Mouse (Mus musculus) thymus, postnatal 36 days (tissue): ENCODE measurements at regions not wholly inside any gene's neighbourhood (a gene's known extent, or its start where the extent isn't known, plus 50 kb on each side); places are given as distances from the start of the nearest gene placed in this dataset.

Experiments used
- DNase-seq, 2 experiments: peaks; one replicate each; pipeline ENCODE4 v3.0.0; 2022; ENCODE audit warnings: mixed read lengths in 2 of 2

DNA sequence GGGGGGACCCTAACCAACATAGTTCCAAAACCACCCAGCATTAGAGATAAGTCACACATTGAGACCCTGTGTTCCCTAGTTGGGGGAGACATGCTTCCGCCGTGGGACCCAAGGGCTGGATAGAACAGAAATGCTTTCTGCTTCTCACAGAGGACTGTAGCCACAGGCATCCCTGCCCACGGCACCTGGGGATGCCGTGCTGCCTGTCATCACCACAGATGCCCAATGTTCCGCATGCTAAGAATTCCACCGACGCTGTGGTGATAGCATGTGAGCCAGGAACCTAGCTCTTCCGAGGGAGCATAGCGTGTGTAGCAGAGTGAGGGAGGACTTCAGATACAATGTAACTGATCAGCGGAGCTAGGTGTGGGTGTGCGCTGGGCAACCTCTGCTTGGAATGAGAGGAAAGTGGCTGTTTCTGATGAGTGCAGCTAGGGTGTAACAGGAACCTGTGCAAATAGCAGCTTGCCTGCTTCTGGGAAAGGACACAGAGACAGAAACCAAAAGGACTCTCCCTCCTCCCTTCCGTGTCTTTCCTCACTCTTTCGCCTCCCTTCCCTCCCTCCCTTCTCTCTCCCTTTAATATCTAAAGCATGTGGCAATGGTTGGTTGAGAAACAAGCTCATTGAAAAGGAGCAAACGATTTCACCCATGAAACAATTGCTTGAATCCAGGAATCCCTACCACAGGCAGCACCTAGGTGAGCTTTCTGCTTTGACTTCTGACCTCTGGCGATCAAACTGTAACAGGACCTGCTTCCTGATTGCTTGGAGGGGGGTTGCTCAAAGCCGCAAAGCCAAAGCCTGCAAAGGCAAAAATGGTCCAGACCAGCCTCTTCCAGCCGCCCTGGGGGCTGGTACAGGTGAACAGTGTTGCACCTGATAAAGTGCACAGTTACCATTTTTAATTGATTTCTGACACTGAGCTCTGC, 102.3 kb downstream of the Gm26897 start:
- DNase-seq = no peak

DNA sequence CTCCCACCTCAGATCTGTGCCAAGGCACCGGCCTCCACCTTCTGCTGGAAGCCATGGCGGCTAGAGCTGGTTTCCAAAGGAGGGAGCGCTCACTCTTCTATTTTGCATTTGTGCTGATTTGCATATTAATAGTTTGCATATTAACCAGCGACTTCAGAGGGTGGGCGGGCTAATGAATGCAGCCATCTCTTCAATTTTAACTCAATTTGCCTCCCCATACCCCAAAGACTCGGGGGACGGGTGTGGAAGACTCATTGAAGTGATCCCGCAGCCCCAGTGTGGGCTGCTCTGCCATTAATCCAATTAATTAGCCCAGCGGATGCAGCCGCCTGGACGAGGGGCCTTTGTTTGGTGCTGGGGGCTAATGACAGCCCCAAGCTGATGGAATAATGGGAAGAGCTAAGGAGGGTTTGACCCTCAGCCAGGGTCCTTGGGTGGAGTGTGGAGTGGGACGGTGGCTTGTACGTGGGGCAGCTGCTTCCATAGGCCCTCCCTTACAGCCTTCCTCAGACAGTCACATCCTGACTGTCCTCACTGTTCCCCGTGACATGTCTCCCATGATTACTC, 103.0 kb downstream of the Gm26897 start:
- no peak for DNase-seq

DNA sequence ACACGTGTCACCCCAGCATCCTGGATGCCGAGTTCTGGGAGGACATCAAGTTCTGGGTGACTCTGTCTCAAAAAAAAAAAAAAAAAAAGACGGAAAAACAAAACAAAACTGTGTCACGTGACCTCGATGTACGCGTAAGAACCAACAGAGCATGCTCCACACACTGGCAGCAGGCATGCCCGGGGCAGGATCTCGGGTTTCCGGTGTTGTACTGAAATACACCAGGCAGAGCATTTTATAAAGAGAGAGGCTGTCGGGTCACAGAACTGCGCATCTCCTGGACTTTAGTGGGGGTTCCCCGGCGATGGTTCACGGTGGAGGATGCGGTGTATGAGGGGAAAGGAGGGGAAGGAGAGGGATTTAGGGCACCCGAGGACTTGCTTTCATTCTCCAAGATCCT, 108.7 kb downstream of the Gm26897 start:
- peak; percentile 38 to 53 for DNase-seq

DNA sequence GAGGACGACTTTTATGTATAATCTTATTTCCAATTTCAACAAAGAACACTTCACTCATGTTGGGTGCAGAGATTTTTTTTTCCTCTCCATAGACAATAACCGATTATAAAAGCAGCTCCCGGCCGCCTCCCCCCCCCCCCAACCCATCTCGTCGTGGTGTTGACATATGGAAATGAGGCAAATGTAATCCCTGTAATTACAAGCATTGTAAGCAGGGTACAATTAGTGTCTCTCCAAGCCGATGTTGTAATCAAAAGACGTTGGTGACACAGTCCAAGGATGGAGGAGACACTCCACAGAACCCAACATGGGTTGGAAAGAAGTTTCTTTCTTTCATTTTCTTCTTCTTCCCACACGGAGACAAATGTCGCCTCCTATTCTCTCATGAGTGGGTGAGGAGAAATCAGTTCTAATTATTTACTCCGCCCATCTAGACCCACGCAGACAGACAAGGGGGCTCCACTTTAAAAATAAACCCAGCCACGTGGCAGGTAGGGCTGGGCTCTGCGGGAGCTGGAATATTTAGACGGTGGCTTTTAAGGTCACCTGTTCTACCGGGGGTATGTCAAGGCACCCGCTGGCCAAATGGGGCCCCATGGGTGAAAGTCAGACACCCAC, 110.0 kb downstream of the Gm26897 start:
- no peak for DNase-seq

DNA sequence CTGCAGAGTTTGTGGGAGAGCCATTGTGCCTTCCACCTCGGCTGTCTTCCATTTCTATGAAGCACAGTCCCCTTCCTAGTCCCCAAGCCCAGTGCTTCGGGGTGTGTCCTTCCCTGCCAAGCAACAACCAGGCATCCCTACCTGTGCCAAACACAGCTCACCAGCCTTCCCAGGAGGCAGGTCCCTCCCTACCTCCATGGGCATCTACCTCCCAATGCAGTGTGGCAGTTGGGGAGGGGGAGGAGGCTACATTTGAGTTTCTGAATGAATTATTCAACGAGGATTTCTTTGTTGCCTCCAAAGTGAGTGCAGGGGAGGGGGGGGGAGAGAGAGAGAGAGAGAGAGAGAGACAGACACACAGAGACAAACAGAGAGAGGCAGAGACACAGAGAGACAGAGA, 110.8 kb downstream of the Gm26897 start:
- no peak for DNase-seq

DNA sequence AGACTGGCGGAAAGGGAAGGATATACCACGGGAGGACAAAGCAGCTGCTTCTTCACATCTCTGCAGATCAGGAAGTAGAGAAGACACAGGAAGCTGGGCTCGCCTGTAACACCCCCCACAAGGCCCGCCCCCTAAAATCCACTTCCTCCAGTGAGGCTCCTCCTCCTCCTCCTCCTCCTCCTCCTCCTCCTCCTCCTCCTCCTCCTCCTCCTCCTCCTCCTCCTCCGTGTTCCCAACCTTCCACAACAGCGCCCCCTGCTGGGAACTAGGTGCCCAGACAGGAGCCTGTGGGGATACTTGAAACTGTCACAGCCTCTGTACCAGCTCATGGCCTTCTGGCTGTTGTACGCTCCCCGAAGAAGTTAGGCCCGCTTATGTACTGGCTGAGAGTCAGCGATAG, 115.2 kb downstream of the Gm26897 start:
- DNase-seq = peak in 1 of 2 experiments; percentile 6

DNA sequence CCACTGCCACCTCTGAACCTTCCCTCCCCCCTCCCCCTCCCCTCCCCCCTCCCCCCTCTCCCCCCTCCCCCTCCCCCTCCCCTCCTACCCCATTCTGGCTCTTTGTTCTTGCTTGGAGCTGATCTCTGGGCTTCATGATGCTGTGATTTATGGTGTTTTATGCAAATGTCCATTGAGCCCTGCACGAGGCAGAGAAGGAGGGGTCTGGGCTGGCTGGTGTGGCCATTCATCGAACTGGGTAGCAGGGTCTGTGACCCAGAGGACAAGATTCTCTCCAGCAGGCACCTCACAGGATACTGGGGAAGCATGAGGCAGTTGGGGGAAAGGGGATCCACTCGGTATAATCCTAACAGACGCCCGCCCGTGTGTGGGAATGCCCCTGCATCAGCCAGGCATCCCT, 119.0 kb downstream of the Gm26897 start:
- DNase-seq = no peak

DNA sequence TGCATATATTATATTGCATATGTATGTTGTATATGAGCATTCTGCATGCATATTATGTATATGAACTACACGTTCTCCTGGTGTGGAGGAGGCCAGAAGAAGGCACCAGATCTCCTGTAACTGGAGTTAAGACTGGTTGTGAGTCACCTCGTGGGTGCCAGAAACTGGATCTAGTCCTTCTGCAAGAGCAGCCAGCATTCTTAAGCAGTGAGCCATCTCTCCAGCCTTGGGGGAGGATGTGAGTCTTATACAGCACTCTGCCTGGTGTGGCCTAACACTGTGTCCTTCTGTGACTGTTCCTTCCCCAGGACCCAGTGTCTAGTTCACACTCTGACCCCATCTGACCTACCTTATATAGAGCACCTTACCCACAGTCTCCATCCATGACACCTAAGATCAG, 121.6 kb downstream of the Gm26897 start:
- no peak for DNase-seq

DNA sequence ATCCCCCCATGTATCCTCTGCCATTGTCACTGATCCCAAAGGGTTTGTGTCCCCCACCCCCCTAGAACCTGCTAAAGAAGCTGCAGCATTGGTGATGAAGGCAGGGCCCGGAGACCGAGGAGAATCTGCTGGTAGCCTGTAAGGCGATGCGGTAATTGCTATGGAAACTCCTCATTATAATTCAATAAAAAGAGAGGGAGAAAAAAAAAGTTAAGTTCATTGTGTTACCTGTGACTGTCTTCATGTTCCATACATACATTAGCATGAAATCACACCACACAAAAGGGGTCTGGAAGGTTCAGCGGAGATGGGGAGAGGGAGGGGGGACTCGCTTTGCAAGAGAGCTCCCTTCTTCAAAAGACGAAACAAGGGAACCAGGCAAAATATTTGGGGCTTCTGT, 123.5 kb downstream of the Gm26897 start:
- no peak for DNase-seq

DNA sequence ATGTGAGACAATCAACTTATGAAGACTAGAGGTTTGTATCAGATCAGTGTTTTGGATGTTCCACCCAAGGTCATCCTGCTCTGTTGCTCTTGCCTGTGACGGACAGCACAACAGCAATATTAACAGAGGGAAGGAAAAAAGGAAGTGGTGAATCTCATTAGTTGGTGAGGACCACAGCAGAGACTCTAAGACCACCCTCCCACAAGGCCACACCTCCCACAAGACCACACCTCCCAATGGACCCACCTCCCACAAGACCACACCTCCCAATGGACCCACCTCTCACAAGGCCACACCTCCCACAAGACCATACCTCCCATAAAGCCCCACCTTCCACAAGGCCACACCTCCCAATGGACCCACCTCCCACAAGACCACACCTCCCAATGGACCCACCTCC, 126.7 kb downstream of the Gm26897 start:
- no peak for DNase-seq

DNA sequence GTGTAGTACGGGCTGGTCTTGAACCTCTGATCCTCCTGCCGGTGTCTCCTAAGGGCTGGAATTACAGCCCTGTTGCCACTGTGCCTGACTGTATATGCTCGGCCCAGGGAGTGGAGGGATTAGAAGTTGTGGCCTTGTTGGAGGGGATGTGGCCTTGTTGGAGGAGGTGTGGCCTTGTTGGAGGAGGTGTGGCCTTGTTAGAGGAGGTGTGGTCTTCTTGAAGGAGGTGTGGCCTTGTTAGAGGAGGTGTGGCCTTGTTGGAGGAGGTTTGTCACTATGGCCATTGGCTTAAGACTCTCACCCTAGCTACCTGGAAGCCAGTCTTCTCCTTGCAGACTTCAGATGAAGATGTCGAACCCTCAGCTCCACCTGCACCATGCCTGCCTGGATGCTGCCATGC, 128.6 kb downstream of the Gm26897 start:
- DNase-seq = no peak

DNA sequence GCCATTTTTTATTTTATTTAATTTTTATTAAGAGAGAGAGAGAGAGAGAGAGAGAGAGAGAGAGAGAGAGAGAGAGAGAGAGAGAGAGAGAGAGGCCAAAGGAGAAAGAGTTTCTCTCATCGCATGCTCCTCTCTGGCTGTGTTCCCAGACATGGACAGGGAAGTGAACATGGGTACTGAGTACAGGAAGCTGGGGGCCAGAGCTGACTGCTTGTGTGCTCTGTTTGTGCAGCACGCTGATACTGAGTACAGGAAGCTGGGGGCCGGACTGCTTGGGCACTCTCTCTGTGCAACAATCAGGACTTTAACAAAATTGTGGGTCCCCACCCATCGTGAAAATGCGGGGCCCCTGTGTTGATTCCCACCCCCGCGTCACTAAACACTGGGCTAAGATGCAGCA, 130.2 kb downstream of the Gm26897 start:
- no peak for DNase-seq

DNA sequence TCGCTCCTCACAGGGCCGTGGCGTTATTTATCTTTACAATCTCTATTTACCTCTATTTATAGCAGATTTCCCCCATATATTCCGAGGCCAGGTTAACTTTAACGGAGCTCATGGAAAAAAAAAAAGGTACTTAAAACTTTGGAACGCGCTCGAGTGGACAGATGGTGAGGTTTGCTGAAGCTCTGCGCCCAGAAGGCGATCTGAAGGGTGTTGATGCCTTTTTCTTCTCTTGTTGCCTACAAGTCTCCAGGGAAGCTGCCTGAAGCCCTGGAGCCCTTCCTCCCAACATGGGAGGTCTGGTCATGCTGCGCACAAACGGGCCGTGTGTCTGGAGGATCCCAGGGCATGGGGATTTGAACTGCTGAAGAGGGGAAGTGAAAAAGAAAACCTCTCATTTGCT, 130.9 kb downstream of the Gm26897 start:
- DNase-seq = no peak

DNA sequence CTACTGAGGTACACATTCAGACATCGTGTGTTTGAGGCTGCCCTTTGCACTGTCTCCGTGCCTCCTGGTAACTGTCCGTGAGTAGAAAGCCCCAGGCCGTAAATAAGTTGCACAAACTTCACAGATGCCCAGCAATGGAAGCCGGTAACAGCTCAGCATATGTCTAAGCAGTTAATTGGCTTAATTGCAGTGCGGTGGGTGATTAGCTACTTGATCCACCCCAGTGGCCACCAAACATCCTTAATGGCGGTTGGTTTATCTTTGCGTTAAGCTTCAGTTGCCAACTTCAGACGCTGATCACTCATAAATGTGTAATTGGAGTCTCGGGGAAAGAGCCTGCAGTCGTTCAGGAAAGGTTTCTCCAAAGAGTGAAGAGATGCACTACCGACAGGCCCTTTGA, 135.3 kb downstream of the Gm26897 start:
- no peak for DNase-seq

DNA sequence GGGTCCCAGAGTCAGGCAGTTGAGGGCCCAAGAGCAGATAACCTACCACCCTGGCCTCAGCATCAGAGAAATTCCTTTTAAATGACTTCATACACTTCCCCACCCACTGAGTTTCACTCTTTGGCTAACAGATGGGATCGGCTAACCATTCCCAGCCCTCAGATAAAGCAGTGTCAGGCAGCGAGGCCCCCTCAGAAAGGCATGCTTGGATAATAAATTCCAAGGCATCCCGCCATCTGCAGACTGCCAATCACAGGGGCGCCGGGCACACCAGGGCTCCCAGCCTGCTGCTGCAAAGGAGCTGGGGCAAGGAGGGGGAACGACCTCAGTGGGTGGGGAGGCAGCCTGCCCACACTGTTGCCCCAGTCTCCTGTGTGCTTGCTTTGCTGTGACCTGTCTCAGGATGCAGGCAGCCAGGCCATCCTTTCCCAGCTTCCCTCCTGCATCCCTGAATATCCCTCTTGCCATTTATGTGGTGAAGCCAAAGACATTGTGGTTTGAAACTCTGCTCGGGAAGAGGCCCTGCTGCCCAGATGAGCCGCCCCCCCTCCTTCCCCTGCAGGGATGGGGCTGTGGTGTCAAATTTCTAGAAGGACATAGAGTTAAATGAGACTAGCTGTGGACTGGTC, 143.6 kb downstream of the Gm26897 start:
- no peak for DNase-seq

DNA sequence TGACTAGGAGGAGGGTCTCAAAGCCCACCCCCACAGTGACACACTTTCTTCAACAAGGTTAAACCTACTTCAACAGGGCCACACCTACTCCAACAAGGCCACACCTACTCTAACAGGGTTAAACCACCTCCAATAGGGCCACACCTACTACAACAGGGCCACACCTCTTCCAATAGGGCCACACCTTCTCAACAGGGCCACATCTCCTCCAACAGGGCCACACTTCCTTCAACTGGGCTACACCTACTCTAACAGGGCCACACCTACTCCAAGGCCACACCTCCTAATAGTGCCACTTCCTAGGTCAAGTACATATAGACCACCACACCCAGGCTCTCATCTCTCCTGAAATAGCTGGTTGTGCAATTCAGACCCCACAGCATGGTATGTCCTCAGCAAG, 145.3 kb downstream of the Gm26897 start:
- no peak for DNase-seq

DNA sequence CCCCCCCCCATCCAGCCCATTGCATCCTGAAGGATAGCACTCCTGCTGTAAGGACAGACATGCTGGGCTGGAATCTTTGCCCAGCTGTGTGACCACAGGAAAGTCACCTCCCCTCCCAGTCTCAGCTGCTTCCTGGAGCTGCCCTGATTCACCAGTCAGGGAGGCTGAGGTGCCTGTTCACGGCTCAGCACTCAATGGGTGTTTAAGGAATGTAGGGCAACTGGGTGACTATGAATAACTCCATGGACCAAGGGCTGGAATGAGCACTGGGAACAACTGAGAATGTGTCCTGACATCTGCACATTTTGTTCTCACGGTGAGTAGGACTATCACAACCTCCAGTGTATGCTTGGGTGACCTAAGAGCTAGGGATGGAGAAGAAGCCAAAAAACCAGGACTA, 146.5 kb downstream of the Gm26897 start:
- DNase-seq = no peak

DNA sequence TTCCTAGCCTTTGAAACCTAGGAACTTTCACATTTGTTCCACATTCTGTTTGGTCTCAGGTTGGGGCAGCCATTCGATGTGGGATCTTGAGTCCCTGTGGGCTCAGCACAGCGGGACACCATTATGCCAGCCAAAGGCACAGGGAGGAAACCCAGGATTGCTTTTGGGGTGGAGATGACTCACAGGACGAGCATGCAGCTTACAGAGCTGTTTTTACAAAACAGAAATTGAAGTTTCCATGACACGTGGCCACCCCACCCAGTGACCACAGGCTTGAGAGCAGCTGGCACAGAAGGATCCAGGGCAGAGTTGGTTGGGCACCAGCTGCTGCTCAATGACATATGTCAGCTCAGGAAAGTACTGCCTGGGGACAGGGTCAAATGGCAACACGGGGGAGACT, 147.8 kb downstream of the Gm26897 start:
- no peak for DNase-seq

DNA sequence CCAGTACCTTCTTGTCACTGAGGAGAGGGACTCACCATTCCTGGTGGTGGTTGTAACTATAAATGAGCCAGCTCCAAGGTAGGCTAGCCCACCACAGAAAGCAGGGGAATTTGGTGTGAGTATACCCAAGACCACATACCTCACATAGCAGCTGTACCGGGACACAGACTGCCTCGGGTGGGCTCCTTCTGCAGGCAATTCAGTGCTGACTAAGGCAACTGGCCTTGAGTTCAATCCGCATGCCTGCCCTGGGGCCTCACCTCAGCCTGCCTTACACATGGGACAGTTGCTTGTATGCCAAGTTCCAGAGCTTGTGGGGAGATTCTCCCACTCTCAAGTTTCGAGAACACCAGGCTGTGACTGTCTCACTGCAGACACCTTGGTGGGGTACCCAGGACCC, 153.6 kb downstream of the Gm26897 start:
- no peak for DNase-seq

DNA sequence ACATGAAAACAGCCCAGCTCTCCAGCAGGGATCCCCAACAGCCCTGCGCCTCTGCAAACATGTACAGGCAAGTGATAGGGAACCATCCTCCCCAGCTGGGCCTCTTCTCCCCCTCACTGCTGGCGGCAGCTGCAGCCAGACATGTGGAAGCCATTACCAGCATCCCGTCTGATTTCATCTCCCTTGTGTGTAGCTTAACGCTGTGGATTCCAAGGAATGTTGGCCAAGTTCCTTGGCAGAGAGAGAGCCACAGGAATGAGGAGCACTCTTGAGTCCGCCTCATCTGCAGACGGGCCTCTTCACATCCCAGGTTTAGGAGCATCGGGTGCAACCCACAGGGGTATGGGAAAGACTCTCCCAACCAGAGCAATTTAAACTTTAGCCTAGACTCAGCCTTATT, 157.1 kb downstream of the Gm26897 start:
- no peak for DNase-seq

DNA sequence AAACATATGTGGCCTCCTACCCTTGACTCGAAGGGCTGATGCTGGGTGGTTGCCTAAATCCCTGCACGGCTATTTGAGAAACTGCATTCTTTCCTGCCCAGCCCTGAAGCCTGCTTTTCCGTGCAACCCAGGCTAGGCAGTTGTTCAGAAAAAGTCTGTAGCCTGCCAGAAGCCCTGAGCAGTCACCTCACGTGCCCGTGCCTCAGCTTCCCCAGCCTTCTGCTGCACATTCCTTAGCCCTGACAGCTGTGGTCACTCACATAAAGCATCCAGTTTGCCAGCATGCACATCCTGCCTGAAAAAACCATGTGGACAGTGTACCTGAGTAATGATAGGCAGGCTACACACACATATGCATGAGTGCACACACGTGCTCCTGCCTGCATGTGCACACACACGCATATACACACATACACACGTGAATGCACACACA, 157.6 kb downstream of the Gm26897 start:
- DNase-seq = no peak

DNA sequence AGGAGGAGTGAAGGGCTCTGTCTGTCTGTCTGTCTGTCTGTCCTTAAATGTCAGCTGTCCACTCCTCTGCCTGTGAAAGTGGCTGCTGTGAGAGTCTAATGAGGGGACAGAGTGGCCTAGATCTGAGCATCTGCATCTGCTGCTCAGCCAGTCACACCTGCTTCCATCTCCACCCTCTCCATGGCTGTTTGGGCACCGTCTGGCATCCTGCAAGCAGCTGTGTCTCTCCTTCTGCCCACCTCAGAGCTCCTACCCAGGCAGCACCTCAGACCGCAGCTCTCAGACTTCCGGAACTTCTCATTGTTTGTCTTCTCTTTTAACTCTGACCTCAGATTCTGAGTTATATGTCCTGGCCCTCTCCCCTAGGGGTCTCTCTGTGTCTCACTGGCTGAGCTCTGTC, 159.2 kb downstream of the Gm26897 start:
- peak; percentile 59 to 77 for DNase-seq

DNA sequence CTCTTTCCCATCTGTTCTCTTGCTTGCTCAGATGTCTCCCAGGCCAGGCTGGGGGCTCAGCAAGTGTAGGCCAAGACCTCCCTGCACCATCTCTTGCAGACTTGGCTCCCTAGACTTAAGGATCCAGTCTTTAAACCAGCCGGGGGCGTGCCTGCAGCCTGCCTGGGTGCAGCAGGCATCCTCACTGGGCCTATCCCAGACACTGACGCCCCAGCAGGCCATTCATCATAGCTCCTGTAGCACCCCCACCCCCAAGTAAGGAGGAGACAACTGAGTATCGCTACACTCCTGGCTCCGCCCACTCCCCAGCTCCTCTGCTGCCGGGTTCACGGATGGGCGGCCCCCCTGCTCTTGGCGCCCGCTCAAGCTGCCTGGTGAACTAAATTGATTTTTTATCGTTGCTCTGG, 160.2 kb downstream of the Gm26897 start:
- peak; percentile 58 to 78 for DNase-seq

DNA sequence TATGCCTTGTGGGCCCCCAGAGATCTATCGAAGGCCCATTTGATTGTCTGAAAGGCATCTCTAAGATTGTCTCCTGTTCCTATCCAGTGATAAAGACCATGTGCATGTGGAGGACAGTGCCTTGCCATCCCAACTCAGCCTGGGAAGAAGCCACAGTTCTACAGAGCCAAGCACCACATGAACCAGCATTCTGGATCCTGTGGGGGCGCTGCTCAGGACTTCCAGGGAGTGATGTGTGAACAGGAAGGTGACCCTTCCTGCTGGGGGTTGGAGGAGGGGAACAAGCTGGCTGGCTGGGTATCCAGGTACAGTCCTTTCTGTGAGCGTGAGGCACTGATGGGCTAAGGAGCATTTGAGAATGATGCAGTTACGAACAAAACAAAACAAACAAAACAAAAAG, 163.8 kb downstream of the Gm26897 start:
- DNase-seq = no peak
